Mouse (Mus musculus): ENCODE data around the gene Morn3. TPM values are rescaled to one million over a fixed set of nuclear protein-coding genes. Genes with fewer than 3 reads are reported as not detected.

Gene Morn3
- total and polyA plus RNA-seq, 3 experiments = not detected

- TF ChIP-seq MXI1 (IDR thresholded peaks at IDR 0.05; ENCODE audit: low read depth, low read length) (0 out of 2 replicates have a peak, but pooled peaks have one; percentile 21), KAT2A (IDR thresholded peaks at IDR 0.05; ENCODE audit: insufficient replicate concordance, low read length) (no peak), POLR2A (IDR thresholded peaks at IDR 0.05; ENCODE audit: low read depth, low read length) (no peak), NRF1 (IDR thresholded peaks at IDR 0.05; ENCODE audit: low read depth, low read length) (no peak), HCFC1 (IDR thresholded peaks at IDR 0.05; ENCODE audit: low read depth, low read length) (no peak), SIN3A (IDR thresholded peaks at IDR 0.05; ENCODE audit: low read length) (peak; percentile 66; the same call in 1 of the 2 replicates)
These were observed 33.1 kb downstream of the Morn3 start (continued) for GRCm38 (mm10) chr5:123013599-123014315.

GRCm38 (mm10) chr5:123011705-123012104, 35.1 kb downstream of the Morn3 start:
- TF ChIP-seq BHLHE40 (IDR thresholded peaks at IDR 0.05; ENCODE audit: low read depth, low read length) (no peak), NELFE (IDR thresholded peaks at IDR 0.05; ENCODE audit: low read depth, low read length) (no peak), ZC3H11A (IDR thresholded peaks at IDR 0.05; ENCODE audit: low read depth, low read length) (no peak), SIN3A (IDR thresholded peaks at IDR 0.05; ENCODE audit: low read length) (0 out of 2 replicates have a peak, but pooled peaks have one; percentile 27), ETS1 (conservative IDR thresholded peaks at IDR 0.05; ENCODE audit: low read depth, low read length) (no peak), MEF2A (IDR thresholded peaks at IDR 0.05; ENCODE audit: borderline replicate concordance, low read depth, low read length) (no peak), ELF1 (IDR thresholded peaks at IDR 0.05; ENCODE audit: low read depth, low read length) (no peak), TBP (conservative IDR thresholded peaks at IDR 0.05; ENCODE audit: low read depth, low read length) (0 out of 2 replicates have a peak, but pooled peaks have one; percentile 47), EP300 (IDR thresholded peaks at IDR 0.05; ENCODE audit: low read length) (no peak), JUN (IDR thresholded peaks at IDR 0.05; ENCODE audit: insufficient read depth, low read depth, low read length) (no peak), MAZ (IDR thresholded peaks at IDR 0.05; ENCODE audit: low read depth, low read length) (no peak), MAFK (IDR thresholded peaks at IDR 0.05; ENCODE audit: insufficient replicate concordance, low read length) (no peak), MAX (IDR thresholded peaks at IDR 0.05; ENCODE audit: low read length) (no peak), JUND (conservative IDR thresholded peaks at IDR 0.05; ENCODE audit: low read depth, low read length) (no peak), MXI1 (IDR thresholded peaks at IDR 0.05; ENCODE audit: low read depth, low read length) (no peak), CTCF (conservative IDR thresholded peaks at IDR 0.05 in 1 of 2, IDR thresholded peaks at IDR 0.05 in 1 of 2; ENCODE audit: low read depth in 2 of 2, low read length in 2 of 2) (no peak), CHD1 (IDR thresholded peaks at IDR 0.05; ENCODE audit: low read depth, low read length) (0 out of 2 replicates have a peak, but pooled peaks have one; percentile 50), PAX5 (IDR thresholded peaks at IDR 0.05; ENCODE audit: low read length) (no peak), SMC3 (IDR thresholded peaks at IDR 0.05; ENCODE audit: low read depth, low read length) (no peak), GABPA (IDR thresholded peaks at IDR 0.05; ENCODE audit: insufficient replicate concordance, low read depth, low read length) (no peak), NRF1 (IDR thresholded peaks at IDR 0.05; ENCODE audit: low read depth, low read length) (no peak), HCFC1 (IDR thresholded peaks at IDR 0.05; ENCODE audit: low read depth, low read length) (no peak), MYC (IDR thresholded peaks at IDR 0.05; ENCODE audit: low read depth, low read length) (no peak), IRF4 (IDR thresholded peaks at IDR 0.05; ENCODE audit: low read depth, low read length) (no peak; the same call in 1 of the 2 replicates), ZKSCAN1 (IDR thresholded peaks at IDR 0.05; ENCODE audit: borderline replicate concordance, low read depth, low read length) (no peak), UBTF (IDR thresholded peaks at IDR 0.05; ENCODE audit: low read depth, low read length) (no peak), RCOR1 (conservative IDR thresholded peaks at IDR 0.05; ENCODE audit: low read depth, low read length) (no peak), KAT2A (IDR thresholded peaks at IDR 0.05; ENCODE audit: insufficient replicate concordance, low read length) (no peak), RAD21 (IDR thresholded peaks at IDR 0.05; ENCODE audit: low read depth, low read length) (no peak), POLR2A (IDR thresholded peaks at IDR 0.05; ENCODE audit: low read depth, low read length) (peak; percentile 37; the same call in 1 of the 2 replicates), ZNF384 (IDR thresholded peaks at IDR 0.05; ENCODE audit: low read depth, low read length) (0 out of 2 replicates have a peak, but pooled peaks have one; percentile 3)
- Histone ChIP-seq H3K4me3 (replicated peaks in 1 of 3; ENCODE audit: low read depth in 2 of 3, low read length in 2 of 3, poor library complexity in 1 of 3) (no peak overlapping the region), H3K9ac (ENCODE audit: insufficient read depth, low read depth) (peak overlapping the region; percentile 60), H3K4me2 (ENCODE audit: insufficient read depth, low read depth, poor library complexity, severe bottlenecking) (peak overlapping the region; percentile 65), H3K27me3 (replicated peaks) (no peaks in the 10 kb centered on the region), H3K27ac (ENCODE audit: insufficient read depth, low read depth) (no peak overlapping the region), H3K4me1 (ENCODE audit: control insufficient read depth in 1 of 2, insufficient read depth in 2 of 2) (peaks cover 5 to 26% of the 10 kb centered on the region in 2 experiments), H3K79me2 (replicated peaks; ENCODE audit: control insufficient read depth, extremely low read depth, insufficient read depth, poor library complexity, severe bottlenecking) (no peaks in the 10 kb centered on the region; the same call in 1 of the 2 replicates), H3K36me3 (replicated peaks in 1 of 2; ENCODE audit: control insufficient read depth in 1 of 2, insufficient read depth in 1 of 2, low read length in 1 of 2) (no peaks in the 10 kb centered on the region), H3K9me3 (replicated peaks; ENCODE audit: low read length) (no peaks in the 10 kb centered on the region)
- DNase-seq (ENCODE audit: extremely low read depth) = no peak
- dilution Hi-C loops (cut with MboI; ENCODE audit: extremely low pct_ligation_motif_present, extremely low pct_unique_long_range_greater_than_20kb, low sequenced_read_pairs) (no loop called here), in situ Hi-C loops (cut with MboI; ENCODE audit: low pct_ligation_motif_present, low pct_unique_long_range_greater_than_20kb, low sequenced_read_pairs) (no loop called here)
